Mouse (Mus musculus): Measurements from ENCODE around the gene Zfp422.

Zfp422 gene

DNA sequence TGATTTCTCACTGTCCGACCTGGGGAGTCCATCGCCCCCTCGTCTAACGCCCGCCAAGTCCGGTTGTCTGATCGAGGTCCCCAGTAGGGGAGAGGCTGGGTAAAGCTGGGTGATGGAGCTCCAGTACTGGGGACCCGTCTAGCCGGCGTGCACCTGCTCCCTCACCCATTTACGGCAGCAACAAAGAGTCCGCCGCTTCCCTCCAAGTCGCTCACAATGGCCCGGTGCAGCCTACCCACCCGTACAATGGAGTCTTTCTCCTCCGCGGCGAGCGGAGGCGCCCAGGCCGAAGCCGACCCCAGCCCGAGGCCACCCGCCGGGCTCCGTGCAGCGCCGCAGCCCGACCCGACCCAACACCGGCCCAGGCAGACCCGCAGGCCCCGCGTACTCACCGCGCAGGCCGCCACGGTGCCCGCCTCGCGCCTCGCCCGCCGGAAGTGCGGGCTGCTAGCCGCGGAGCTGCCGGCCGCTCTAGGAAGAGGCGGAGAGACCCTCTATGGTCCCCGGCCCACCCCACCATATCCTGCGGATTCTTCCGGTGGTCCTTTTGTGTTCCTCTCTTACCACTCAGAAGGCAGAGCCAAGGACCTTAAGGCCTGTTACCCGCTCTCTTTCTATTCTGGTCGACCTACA is at the start of gene Zfp422:
Gene Zfp422 (minus strand): TSS at position 461 of the 633 bp plus-strand sequence.
- DNase-seq (ENCODE audit: low read depth, low spot score) = peak; percentile 73

GRCm38 (mm10) chr6:116677321-116677720 is 48.5 kb upstream of the Zfp422 start:
- no peak for DNase-seq (ENCODE audit: low read depth, low spot score)

GRCm38 (mm10) chr6:116676355-116676913 is 47.6 kb upstream of the Zfp422 start:
- DNase-seq (ENCODE audit: low read depth, low spot score) = no peak

GRCm38 (mm10) chr6:116674283-116674886 is 45.6 kb upstream of the Zfp422 start:
- no peak for DNase-seq (ENCODE audit: low read depth, low spot score)

GRCm38 (mm10) chr6:116673471-116674282 is 44.9 kb upstream of the Zfp422 start, which contains the start of gene Rassf4:
TSS of gene Rassf4 (minus strand) at chr6:116673952.
- DNase-seq (ENCODE audit: low read depth, low spot score) = peak; percentile 81

- DNase-seq (ENCODE audit: low read depth, low spot score) = no peak
Observed at GRCm38 (mm10) chr6:116672349-116672748, 43.5 kb upstream of the Zfp422 start.

DNA sequence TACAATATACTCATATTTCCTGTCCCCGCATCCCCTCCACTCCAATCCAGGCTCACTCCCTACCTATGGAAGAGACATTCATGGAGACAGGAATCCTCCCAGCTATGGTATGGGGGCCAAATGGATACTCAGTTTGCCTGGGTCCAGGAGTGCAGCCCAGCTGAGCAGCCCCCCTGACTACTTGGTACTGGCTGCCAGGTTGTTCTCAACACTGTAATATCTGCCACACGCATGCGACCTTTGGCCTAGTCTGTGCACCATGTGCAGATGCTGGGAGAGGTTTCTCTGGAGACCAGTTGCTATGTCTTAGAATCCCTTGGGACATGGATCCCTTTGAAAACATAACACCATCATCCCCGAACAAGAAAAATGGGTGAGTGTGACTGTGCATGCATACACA is 43.0 kb upstream of the Zfp422 start:
- no peak for DNase-seq (ENCODE audit: low read depth, low spot score)

GRCm38 (mm10) chr6:116671031-116671430 is 42.2 kb upstream of the Zfp422 start:
- no peak for DNase-seq (ENCODE audit: low read depth, low spot score)

- DNase-seq (ENCODE audit: low read depth, low spot score) = no peak
Observed at GRCm38 (mm10) chr6:116670144-116670543, 41.3 kb upstream of the Zfp422 start.

- no peak for DNase-seq (ENCODE audit: low read depth, low spot score)
Observed at GRCm38 (mm10) chr6:116668682-116669470, 40.1 kb upstream of the Zfp422 start.

- DNase-seq (ENCODE audit: low read depth, low spot score) = no peak
Observed at GRCm38 (mm10) chr6:116667382-116667781, 38.6 kb upstream of the Zfp422 start.

DNA sequence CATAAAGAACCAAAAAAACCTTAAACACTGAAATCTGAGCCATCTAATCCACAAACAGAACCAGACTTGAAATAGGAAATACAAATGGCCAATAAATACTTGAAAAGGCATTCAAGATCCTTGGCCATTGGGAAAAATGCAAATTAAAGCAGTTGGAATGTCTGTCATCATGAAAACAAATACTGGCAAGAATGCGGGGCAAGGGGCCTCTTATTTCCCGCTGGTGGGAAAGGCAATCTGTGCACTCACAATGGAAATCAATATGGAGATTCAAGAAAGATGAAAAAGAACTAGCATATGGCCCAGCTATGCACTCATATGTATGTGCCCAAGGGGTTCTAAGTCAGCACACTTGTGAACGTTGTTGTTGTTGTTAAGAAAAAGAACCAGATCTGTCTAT is 38.1 kb upstream of the Zfp422 start:
- no peak for DNase-seq (ENCODE audit: low read depth, low spot score)

DNA sequence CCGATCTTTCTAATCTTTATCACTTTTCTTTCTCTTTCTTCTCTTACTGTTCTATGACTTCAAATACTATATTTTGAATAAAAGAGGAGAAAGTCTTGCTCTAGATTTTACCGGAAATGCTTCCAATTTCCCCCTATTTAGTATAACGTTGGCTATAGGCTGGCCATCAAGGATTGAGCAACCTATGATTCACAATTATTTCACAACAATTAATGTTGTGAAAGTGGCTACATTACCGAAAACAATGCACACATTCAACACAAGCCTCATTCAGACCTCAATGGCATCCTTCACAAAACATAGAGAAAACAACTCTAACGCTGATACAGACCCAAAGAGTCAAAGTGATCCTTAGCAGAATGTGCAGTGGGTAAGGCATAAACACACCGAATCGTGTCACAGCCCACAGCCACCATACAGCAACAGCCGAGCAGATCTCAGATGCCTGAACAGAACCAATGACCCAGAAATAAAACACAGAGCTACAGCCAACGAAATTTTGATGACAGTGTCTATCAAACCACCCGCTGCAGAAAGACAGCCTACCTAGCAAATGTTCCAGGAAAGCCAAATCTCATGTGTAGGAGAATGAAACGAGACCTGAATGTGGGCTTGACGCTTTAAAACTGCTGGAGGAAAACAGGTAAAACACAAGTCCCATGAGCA is 37.4 kb upstream of the Zfp422 start:
- DNase-seq (ENCODE audit: low read depth, low spot score) = no peak

GRCm38 (mm10) chr6:116664830-116665229 is 36.0 kb upstream of the Zfp422 start:
- no peak for DNase-seq (ENCODE audit: low read depth, low spot score)

GRCm38 (mm10) chr6:116664031-116664430 is 35.2 kb upstream of the Zfp422 start:
- DNase-seq (ENCODE audit: low read depth, low spot score) = no peak

DNA sequence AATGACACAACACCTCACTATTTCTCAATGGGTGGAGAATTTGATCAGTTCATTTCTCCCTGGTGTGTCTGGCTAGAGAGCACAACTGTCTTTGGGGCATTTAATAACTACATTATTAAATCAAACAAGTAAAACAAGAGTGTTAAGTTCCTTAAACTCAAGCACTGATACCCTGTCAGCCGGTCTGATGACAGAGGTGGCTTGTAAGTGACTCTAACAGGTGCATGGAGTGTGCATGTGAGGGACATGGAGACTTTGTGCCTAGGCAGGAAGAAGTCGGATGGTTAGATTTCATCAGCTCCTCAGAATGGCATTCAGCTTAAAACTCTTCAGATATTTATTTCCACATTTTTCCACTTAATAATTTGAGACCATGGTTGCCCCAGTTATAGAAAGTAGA is 34.6 kb upstream of the Zfp422 start:
- no peak for DNase-seq (ENCODE audit: low read depth, low spot score)

DNA sequence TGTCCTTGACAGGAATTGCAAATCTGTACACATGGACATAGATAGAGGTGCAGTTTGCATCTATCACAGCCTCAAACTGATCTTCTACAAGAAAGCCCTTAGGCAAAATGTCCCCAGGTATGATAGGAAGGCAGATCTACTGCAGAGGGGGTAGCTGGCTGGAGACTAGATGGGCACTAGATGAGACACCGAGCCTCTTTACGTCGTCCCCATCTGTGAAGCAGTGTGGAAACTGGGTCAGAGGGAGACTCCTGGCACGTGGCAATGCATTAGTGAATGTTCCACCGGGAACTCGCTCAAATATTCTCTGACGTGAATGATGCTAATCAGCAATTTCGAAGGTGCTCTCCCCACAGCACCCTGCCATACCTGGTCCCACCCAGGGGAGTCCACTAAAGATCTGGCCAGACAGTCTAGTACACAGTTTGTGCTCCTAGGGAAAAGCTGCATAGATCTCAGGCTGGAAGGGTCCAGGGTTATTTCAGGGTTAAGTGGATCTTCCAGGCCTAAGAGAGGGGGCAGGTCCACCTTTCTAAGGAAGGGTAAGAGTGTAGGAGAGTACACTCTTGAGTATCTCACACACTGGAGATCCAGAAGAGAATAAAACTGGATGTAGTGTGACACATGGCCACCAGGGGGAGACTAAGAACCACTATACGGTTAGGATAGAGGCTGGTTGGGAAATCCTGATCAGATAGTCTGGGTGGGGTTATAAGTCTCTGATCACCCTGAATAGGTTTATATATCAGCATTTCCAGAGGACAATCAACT is 25.1 kb upstream of the Zfp422 start:
- DNase-seq (ENCODE audit: low read depth, low spot score) = no peak

DNA sequence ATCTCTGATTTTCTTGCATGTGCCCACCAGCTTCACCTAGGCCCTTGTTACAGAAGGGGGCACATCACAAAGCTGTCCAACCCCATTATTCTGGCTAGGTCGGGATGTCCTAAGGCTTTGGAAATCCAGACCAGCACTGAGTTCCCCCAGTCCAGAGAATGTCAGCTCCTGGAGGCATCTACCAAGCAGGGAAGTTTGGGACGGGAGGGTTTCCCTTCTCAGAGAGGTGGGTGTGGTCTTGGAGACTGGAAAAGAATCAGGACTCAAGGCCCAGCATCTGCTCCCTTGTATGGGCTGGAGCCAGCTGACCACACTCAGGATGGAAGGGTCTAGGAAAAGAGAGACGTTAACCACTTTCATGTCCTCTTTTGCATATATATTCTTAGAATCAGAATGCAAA is 24.4 kb upstream of the Zfp422 start:
- DNase-seq (ENCODE audit: low read depth, low spot score) = no peak

DNA sequence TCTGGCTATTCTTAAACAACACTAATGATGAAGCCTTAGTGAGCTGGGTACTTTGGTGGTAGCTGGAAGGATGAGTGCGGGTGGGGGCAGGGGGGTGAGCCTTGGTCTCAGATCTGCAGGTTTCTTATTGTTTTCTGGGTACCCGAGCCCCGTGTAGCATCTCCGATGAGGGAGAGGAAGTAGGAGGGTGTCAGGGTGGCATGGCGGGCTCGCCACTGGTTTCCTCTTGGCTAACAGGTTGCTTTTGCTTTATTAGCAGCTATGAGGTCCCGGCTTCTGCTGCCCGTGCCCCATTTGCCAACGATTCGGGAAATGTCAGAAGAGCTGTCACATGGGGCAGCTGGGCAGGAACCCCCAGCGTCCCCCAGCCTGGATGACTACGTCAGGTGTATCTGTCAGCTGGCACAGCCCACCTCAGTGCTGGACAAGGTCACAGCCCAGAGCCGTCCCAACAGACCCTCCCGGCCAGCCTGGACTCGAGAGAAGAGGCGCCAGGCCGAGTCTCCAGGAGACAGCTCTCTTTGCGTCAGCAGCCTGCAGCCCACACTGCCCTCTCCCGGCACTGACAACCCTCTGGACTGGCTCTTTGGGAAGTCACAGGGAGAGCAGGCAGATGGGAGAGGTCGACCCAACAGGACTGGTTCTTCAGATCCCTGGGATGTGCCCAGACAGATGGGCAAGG is 22.8 kb upstream of the Zfp422 start:
- DNase-seq (ENCODE audit: low read depth, low spot score) = no peak

- DNase-seq (ENCODE audit: low read depth, low spot score) = no peak
Observed at GRCm38 (mm10) chr6:116650406-116650805, 21.6 kb upstream of the Zfp422 start, which contains the start of gene Depp1. TSS of gene Depp1 (plus strand) at chr6:116650609.

Measured in embryo, embryonic 11.5 days (tissue).